Mouse (Mus musculus) bone marrow macrophage, adult 2 months (primary cell): ENCODE measurements around the gene Mpp3.

Experiments
- CTCF ChIP-seq: IDR thresholded peaks from 2 replicates; pipeline ENCODE4 v1.5.1; 2012; ENCODE audit warnings: low read depth, mild to moderate bottlenecking, low read length, moderate library complexity
- POLR2A ChIP-seq: IDR thresholded peaks from 2 replicates; pipeline ENCODE4 v1.6.1; 2012; ENCODE audit warnings: mild to moderate bottlenecking, low read depth, low read length, borderline replicate concordance

DNA sequence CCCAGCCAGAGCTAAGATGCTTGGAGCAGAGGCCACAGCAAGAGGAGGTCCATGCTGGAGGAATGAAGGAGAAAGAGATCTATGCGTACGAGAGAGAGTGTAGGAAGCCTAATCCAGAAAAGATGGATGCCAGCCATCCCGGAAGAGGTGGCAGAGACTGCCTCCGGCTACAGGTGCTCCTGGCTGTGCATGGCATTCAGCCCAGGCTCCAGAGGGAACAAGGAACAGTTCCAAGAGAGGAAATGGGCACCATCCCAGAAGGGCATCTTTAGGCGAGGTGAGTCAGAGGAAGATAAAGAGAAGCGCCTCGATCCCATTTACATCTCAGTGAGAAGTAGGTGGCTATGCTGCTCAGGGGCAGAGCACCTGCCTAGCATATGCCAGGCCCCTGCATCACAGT lies 2.9 kb upstream of the Mpp3 start:
- TF ChIP-seq CTCF (no peak), POLR2A (no peak)
